8 mouse cellular contexts compared by ENCODE assay signal in genomic region chr2:167866751-167867150, GRCm38 (mm10).
DNase-seq lines count a peak whose midpoint lies in the region; ATAC-seq and TF ChIP-seq lines count a peak whose summit lies in the region.

No protein-coding gene starts in this region.

- H3K4me2 ChIP-seq in lung, embryonic 14.5 days, result peak overlapping the region; percentile 21; the same call in 1 of the 2 replicates

- peak overlapping the region; percentile 91 for H3K27ac ChIP-seq in lung, embryonic 14.5 days (ENCODE audit: low read depth)

- 11% methylated on average over 10 of the region's 10 CpGs for WGBS in lung, embryonic 14.5 days

- H3K9ac ChIP-seq in lung, embryonic 14.5 days, result 0 out of 2 replicates have a peak overlapping the region, but pooled peaks have one; percentile 6

- no peaks in the 10 kb centered on the region for H3K9me3 ChIP-seq in lung, embryonic 14.5 days (ENCODE audit: low read depth, low read length)

- no peak overlapping the region for H3K4me3 ChIP-seq in lung, embryonic 14.5 days (ENCODE audit: low read depth, low read length)

- DNase-seq in urinary bladder, adult 2 months (ENCODE audit: low spot score), result peak; percentile 59
- DNase-seq in urinary bladder, postnatal 10 days (ENCODE audit: low spot score), result no peak
- peak; percentile 62 for DNase-seq in gastrocnemius, postnatal 25 days
- peak; percentile 84 for DNase-seq in kidney, adult 18-20 months
- DNase-seq in lung, embryonic 14.5 days, result peak; percentile 97
- DNase-seq in thymus, postnatal 0 days (ENCODE audit: low spot score), result no peak
- no peak for DNase-seq in cerebellum, adult 18-20 months

- H3K27me3 ChIP-seq in lung, embryonic 14.5 days (ENCODE audit: insufficient read depth, low read length), result no peaks in the 10 kb centered on the region

- H3K4me1 ChIP-seq in lung, embryonic 14.5 days (ENCODE audit: insufficient read depth), result peaks cover 41% of the 10 kb centered on the region

- H3K36me3 ChIP-seq in lung, embryonic 14.5 days (ENCODE audit: insufficient read depth), result no peaks in the 10 kb centered on the region

- peak; percentile 79 for TF ChIP-seq CTCF in lung, embryonic 14.5 days (IDR thresholded peaks at IDR 0.05; ENCODE audit: low read depth)

- ATAC-seq in lung, embryonic 14.5 days (ENCODE audit: insufficient read depth), result peak; percentile 87
- no peak for ATAC-seq in activated CD4-positive, CD25-positive, alpha-beta regulatory T cell, adult 4 months

Comparison
In these comparisons a context has a peak if more than half of its experiments do, and no peak if none do; other contexts are left out.
1. DNase-seq: peak in urinary bladder, adult 2 months (single experiment), gastrocnemius, postnatal 25 days (single experiment), kidney, adult 18-20 months (single experiment) and lung, embryonic 14.5 days (single experiment); none in urinary bladder, postnatal 10 days (single experiment), thymus, postnatal 0 days (single experiment) and cerebellum, adult 18-20 months (0 of 2).